ENCODE assay signal across 27 mouse cellular contexts in genomic region chr2:180556470-180556869, GRCm38 (mm10). TPM values are rescaled to one million over a fixed set of nuclear protein-coding genes. Genes with fewer than 3 reads are reported as not detected.
"Had no signal": no experiment of that assay in that cellular context is flagged by ENCODE, and none has a peak within 500 bp of the region (broad histone marks: within the 10 kb centered on the region; RNA-seq: fewer than 3 reads in every experiment).

No protein-coding gene starts in this region.

- H3K4me2 ChIP-seq: heart, embryonic 11.5 days; heart, embryonic 13.5 days; heart, embryonic 15.5 days; hindbrain, embryonic 13.5 days; hindbrain, embryonic 15.5 days; intestine, embryonic 15.5 days; limb, embryonic 12.5 days; liver, embryonic 11.5 days; liver, embryonic 13.5 days had no signal

- H3K9ac ChIP-seq: heart, embryonic 13.5 days; heart, embryonic 15.5 days; hindbrain, embryonic 13.5 days; hindbrain, embryonic 15.5 days; intestine, embryonic 15.5 days; limb, embryonic 12.5 days; liver, embryonic 13.5 days had no signal

- H3K36me3 ChIP-seq: heart, embryonic 13.5 days; heart, embryonic 15.5 days; hindbrain, embryonic 13.5 days; hindbrain, embryonic 15.5 days; intestine, embryonic 15.5 days; limb, embryonic 10.5 days; limb, embryonic 12.5 days; liver, embryonic 13.5 days had no signal

- H3K9me3 ChIP-seq: heart, embryonic 13.5 days; heart, embryonic 15.5 days; hindbrain, embryonic 13.5 days; hindbrain, embryonic 15.5 days; intestine, embryonic 15.5 days; limb, embryonic 10.5 days; limb, embryonic 12.5 days; liver, embryonic 13.5 days had no signal

- ATAC-seq: hindbrain, postnatal 0 days; intestine, embryonic 15.5 days; intestine, postnatal 0 days had no signal

- H3K4me3 ChIP-seq: gastrocnemius, adult 2 months; heart, adult 2 months; heart, embryonic 13.5 days; heart, embryonic 15.5 days; hindbrain, embryonic 13.5 days; hindbrain, embryonic 15.5 days; intestine, embryonic 15.5 days; layer of hippocampus, adult 2 months; left cerebral cortex, adult 2 months; limb, embryonic 10.5 days; limb, embryonic 12.5 days; liver, embryonic 13.5 days had no signal

- H3K27ac ChIP-seq: gastrocnemius, adult 2 months; heart, adult 2 months; heart, embryonic 13.5 days; heart, embryonic 15.5 days; hindbrain, embryonic 13.5 days; hindbrain, embryonic 15.5 days; hindbrain, postnatal 0 days; intestine, embryonic 15.5 days; layer of hippocampus, adult 2 months; left cerebral cortex, adult 2 months; limb, embryonic 10.5 days; limb, embryonic 12.5 days; liver, embryonic 13.5 days had no signal

- H3K4me1 ChIP-seq: heart, embryonic 13.5 days; heart, embryonic 15.5 days; hindbrain, embryonic 13.5 days; hindbrain, embryonic 15.5 days; liver, embryonic 13.5 days had no signal

- H3K27me3 ChIP-seq: heart, embryonic 15.5 days; hindbrain, embryonic 15.5 days; intestine, embryonic 15.5 days; limb, embryonic 12.5 days; liver, embryonic 13.5 days had no signal

- DNase-seq: gastrocnemius, adult 2 months; gastrocnemius, postnatal 10 days; gastrocnemius, postnatal 25 days; heart, adult 2 months; heart, postnatal 14 days; heart, postnatal 36 days; kidney, adult 18-20 months; kidney, adult 8-10 months; kidney, postnatal 10 days; kidney, postnatal 25 days; kidney, postnatal 4 days; liver; liver, embryonic 13.5 days had no signal

RNA-seq across cellular contexts. Expression of gene Col9a3, which starts 41.1 kb away (rescaled TPM):
- total RNA-seq: gastrocnemius, adult 2 months had no signal

RNA-seq across cellular contexts. Expression of gene Ntsr1, which starts 56.7 kb away (rescaled TPM):
- total RNA-seq: gastrocnemius, adult 2 months; gastrocnemius, postnatal 25 days; heart, adult 2 months; heart, postnatal 14 days; heart, postnatal 36 days; hematopoietic stem cell, adult 5-6 weeks had no signal
- polyA plus RNA-seq: heart, adult 2 months had no signal
